8 mouse cellular contexts compared by ENCODE assay signal in the genomic region with DNA sequence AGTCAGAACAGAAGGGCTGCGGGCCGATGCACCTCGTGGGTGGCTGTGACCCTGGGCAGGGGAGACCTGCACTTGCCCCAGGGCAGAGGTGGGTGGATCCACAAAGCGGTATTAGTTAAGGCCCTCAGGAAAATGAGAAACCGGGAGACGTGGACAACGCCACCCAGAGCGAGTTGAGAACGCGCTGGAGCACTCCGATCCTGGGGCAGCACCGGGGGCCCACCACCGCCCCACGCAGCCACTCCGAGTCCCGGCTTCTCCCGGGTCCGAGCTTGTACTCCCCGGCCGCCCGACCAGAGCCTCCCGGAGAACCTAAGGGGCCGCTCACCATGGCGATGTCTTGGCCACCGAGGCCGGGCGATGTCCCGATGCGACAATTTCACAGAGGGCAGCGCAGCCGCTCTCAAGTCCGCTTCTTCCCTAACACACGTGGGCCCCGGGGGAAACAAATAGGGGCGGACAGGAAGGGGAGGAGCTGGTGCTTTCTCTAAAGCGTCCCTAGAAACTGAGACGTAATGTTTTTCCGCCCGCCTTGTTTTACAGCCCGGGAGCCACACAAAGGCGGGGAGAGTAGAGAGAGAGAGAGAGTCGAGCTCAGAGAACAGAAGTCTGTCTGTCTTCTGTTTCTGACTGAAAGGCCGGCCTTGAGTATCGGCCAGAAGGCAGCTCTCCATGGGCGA. TPM values are rescaled to one million over a fixed set of nuclear protein-coding genes. Genes with fewer than 3 reads are reported as not detected.
DNase-seq lines count a peak whose midpoint lies in the region; ATAC-seq and TF ChIP-seq lines count a peak whose summit lies in the region.

A gene (minus strand): TSS at position 447 of the 680 bp plus-strand sequence.

- intact Hi-C loops in heart, postnatal 36 days (cut with DNase I): no loop called here

- peak within 1 kb of the TSS; percentile 84 for H3K4me3 ChIP-seq in ES-E14 (ENCODE audit: insufficient read depth in 1 of 2, low read depth in 1 of 2, low read length in 2 of 2, poor library complexity in 1 of 2, severe bottlenecking in 1 of 2)
- H3K4me3 ChIP-seq in forebrain, embryonic 16.5 days (replicated peaks; ENCODE audit: low read length): peak within 1 kb of the TSS; percentile 96
- peak within 1 kb of the TSS; percentile 83 for H3K4me3 ChIP-seq in layer of hippocampus, adult 2 months
- peak within 1 kb of the TSS; percentile 86 for H3K4me3 ChIP-seq in lung, embryonic 14.5 days (ENCODE audit: low read depth, low read length)
- H3K4me3 ChIP-seq in olfactory bulb, adult 2 months (ENCODE audit: insufficient read depth, low read depth, low read length): peak within 1 kb of the TSS; percentile 92
- peak within 1 kb of the TSS; percentile 95 for H3K4me3 ChIP-seq in thymus, adult 2 months (ENCODE audit: control insufficient read depth, insufficient read depth, low read length)

- DNase-seq in ES-E14 (ENCODE audit: low read depth, low spot score): peak; percentile 79
- DNase-seq in cerebellum, adult 11-12 months: peak; percentile 73
- DNase-seq in heart, postnatal 36 days: peak; percentile 81 to 84
- DNase-seq in layer of hippocampus, adult 2 months (ENCODE audit: low spot score in 2 of 2): peak; percentile 79 to 85
- peak; percentile 91 for DNase-seq in lung, embryonic 14.5 days
- peak; percentile 69 for DNase-seq in thymus, adult 2 months

- H3K4me1 ChIP-seq in ES-E14 (ENCODE audit: control insufficient read depth in 2 of 2, insufficient read depth in 2 of 2, low read length in 2 of 2, poor library complexity in 1 of 2): peaks cover 0 to 2% of the 10 kb centered on the region in 2 experiments; a peak in 2 of 4 replicates
- peaks cover 7% of the 10 kb centered on the region for H3K4me1 ChIP-seq in forebrain, embryonic 16.5 days (replicated peaks; ENCODE audit: control insufficient read depth, insufficient read depth, low read length)
- H3K4me1 ChIP-seq in lung, embryonic 14.5 days (ENCODE audit: insufficient read depth): no peaks in the 10 kb centered on the region
- no peaks in the 10 kb centered on the region for H3K4me1 ChIP-seq in olfactory bulb, adult 2 months (ENCODE audit: control insufficient read depth, insufficient read depth, low read length)
- H3K4me1 ChIP-seq in thymus, adult 2 months (replicated peaks; ENCODE audit: control insufficient read depth, insufficient read depth, low read length): 0 out of 2 replicates have a peak, but pooled peaks cover 2% of the 10 kb centered on the region

- peak within 1 kb of the TSS; percentile 75 for H3K4me2 ChIP-seq in forebrain, embryonic 16.5 days (ENCODE audit: low read length)
- peak within 1 kb of the TSS; percentile 71 for H3K4me2 ChIP-seq in lung, embryonic 14.5 days

- in situ Hi-C loops in ES-E14 (cut with MboI; ENCODE audit: low sequenced_read_pairs in 2 of 2, unreplicated experiment in 2 of 2): no loop called here

- no peaks in the 10 kb centered on the region for H3K9me3 ChIP-seq in ES-E14 (ENCODE audit: control insufficient read depth, insufficient read depth, low read depth, low read length)
- no peaks in the 10 kb centered on the region for H3K9me3 ChIP-seq in forebrain, embryonic 16.5 days (ENCODE audit: control insufficient read depth, low read length)
- no peaks in the 10 kb centered on the region for H3K9me3 ChIP-seq in lung, embryonic 14.5 days (ENCODE audit: low read depth, low read length)

- no peaks in the 10 kb centered on the region for H3K27me3 ChIP-seq in forebrain, embryonic 16.5 days (replicated peaks; ENCODE audit: control insufficient read depth, insufficient read depth, low read length)
- H3K27me3 ChIP-seq in lung, embryonic 14.5 days (ENCODE audit: insufficient read depth, low read length): no peaks in the 10 kb centered on the region
- no peaks in the 10 kb centered on the region for H3K27me3 ChIP-seq in thymus, adult 2 months (ENCODE audit: control insufficient read depth, insufficient read depth, low read length)

- ATAC-seq in forebrain, embryonic 16.5 days: peak; percentile 98
- ATAC-seq in lung, embryonic 14.5 days (ENCODE audit: insufficient read depth): peak; percentile 96

- TF ChIP-seq CTCF in layer of hippocampus, adult 2 months (conservative IDR thresholded peaks at IDR 0.05): no peak
- TF ChIP-seq CTCF in lung, embryonic 14.5 days (IDR thresholded peaks at IDR 0.05; ENCODE audit: low read depth): no peak
- no peak for TF ChIP-seq CTCF in olfactory bulb, adult 2 months (IDR thresholded peaks at IDR 0.05; ENCODE audit: insufficient read depth, low read depth, low read length)
- TF ChIP-seq CTCF in thymus, adult 2 months (IDR thresholded peaks at IDR 0.05; ENCODE audit: borderline replicate concordance, control insufficient read depth, extremely low read depth, insufficient read depth, low read length, poor library complexity): no peak

- no peak; the same call in 1 of the 2 replicates for TF ChIP-seq POLR2A in olfactory bulb, adult 2 months (IDR thresholded peaks at IDR 0.05; ENCODE audit: insufficient read depth, low read depth, low read length)
- no peak; the same call in 1 of the 2 replicates for TF ChIP-seq POLR2A in thymus, adult 2 months (IDR thresholded peaks at IDR 0.05; ENCODE audit: control insufficient read depth, extremely low read depth, insufficient read depth, low read length, poor library complexity)

- peaks cover 18% of the 10 kb centered on the region for H3K36me3 ChIP-seq in ES-E14 (ENCODE audit: control insufficient read depth, insufficient read depth, low read length, poor library complexity, severe bottlenecking)
- H3K36me3 ChIP-seq in forebrain, embryonic 16.5 days (ENCODE audit: control insufficient read depth, insufficient read depth): peaks cover 5% of the 10 kb centered on the region; the same call in 1 of the 2 replicates
- H3K36me3 ChIP-seq in lung, embryonic 14.5 days (ENCODE audit: insufficient read depth): peaks cover 20% of the 10 kb centered on the region
- no peaks in the 10 kb centered on the region for H3K36me3 ChIP-seq in thymus, adult 2 months (ENCODE audit: control insufficient read depth, insufficient read depth, low read length)

- under 1% methylated on average over 45 of the region's 45 CpGs for whole genome bisulfite sequencing in forebrain, embryonic 16.5 days
- whole genome bisulfite sequencing in lung, embryonic 14.5 days: under 1% methylated on average over 45 of the region's 45 CpGs
- WGBS in olfactory bulb, adult 2 months: under 1% methylated on average over 45 of the region's 45 CpGs
- WGBS in thymus, adult 2 months: under 1% methylated on average over 45 of the region's 45 CpGs

- peak within 1 kb of the TSS; percentile 90 for H3K9ac ChIP-seq in ES-E14 (ENCODE audit: insufficient read depth, low read depth, low read length, poor library complexity, severe bottlenecking)
- peak within 1 kb of the TSS; percentile 89 for H3K9ac ChIP-seq in forebrain, embryonic 16.5 days (replicated peaks; ENCODE audit: low read depth, low read length)
- H3K9ac ChIP-seq in lung, embryonic 14.5 days: peak within 1 kb of the TSS; percentile 86

- no peak within 1 kb of the TSS; the same call in 1 of the 2 replicates for H3K27ac ChIP-seq in ES-E14 (ENCODE audit: insufficient read depth, low read depth, low read length, poor library complexity, severe bottlenecking)
- H3K27ac ChIP-seq in forebrain, embryonic 16.5 days (ENCODE audit: low read length): peak within 1 kb of the TSS; percentile 78
- H3K27ac ChIP-seq in layer of hippocampus, adult 2 months: peak within 1 kb of the TSS; percentile 89
- H3K27ac ChIP-seq in lung, embryonic 14.5 days (ENCODE audit: low read depth): peak within 1 kb of the TSS; percentile 42; the same call in 1 of the 2 replicates
- no peak within 1 kb of the TSS for H3K27ac ChIP-seq in olfactory bulb, adult 2 months (ENCODE audit: insufficient read depth, low read depth, low read length)
- H3K27ac ChIP-seq in thymus, adult 2 months (ENCODE audit: control insufficient read depth, insufficient read depth, low read length): no peak within 1 kb of the TSS

TF ChIP-seq in ES-E14, 5 proteins besides CTCF, POLR2A, EP300 and RAD21:
- TF ChIP-seq HCFC1 (IDR thresholded peaks at IDR 0.05; ENCODE audit: borderline replicate concordance, insufficient read depth, low read length): peak; percentile 87
- TF ChIP-seq ZC3H11A (IDR thresholded peaks at IDR 0.05; ENCODE audit: borderline replicate concordance, low read depth, low read length): 0 out of 2 replicates have a peak, but pooled peaks have one; percentile 8
- TF ChIP-seq MAFK (IDR thresholded peaks at IDR 0.05; ENCODE audit: insufficient read depth, low read depth, low read length): no peak
- TF ChIP-seq ZNF384 (IDR thresholded peaks at IDR 0.05; ENCODE audit: low read depth, low read length): no peak
- TF ChIP-seq CHD2 (IDR thresholded peaks at IDR 0.05; ENCODE audit: low read depth, low read length): peak; percentile 44; the same call in 1 of the 2 replicates

RNA-seq across cellular contexts. Expression of the gene that starts here (rescaled TPM):
- 47.4 and 48.0 TPM in 2 replicates for total RNA-seq in ES-E14 (2012; rRNA removed)
- polyA plus RNA-seq in forebrain, embryonic 16.5 days (2015; fragmentation: Nextera tagmentation; extraction: Ambion mirVana): 12.7 TPM in 2 replicates
- 1 to 10 TPM; 4.1 to 4.2 TPM for total RNA-seq in heart, postnatal 36 days (2021)
- total RNA-seq in layer of hippocampus, adult 2 months (2021): 10 to 100 TPM; 10.9 to 11.4 TPM
- 13.9 and 14.5 TPM in 2 replicates for polyA plus RNA-seq in lung, embryonic 14.5 days (2014; fragmentation: Nextera tagmentation; extraction: Ambion mirVana)
- polyA plus RNA-seq in olfactory bulb, adult 2 months (2012; ENCODE audit: insufficient read depth, insufficient read length, low replicate concordance, missing spikeins): not detected in 2 replicates
- 2.4 and 2.5 TPM in 2 replicates for polyA plus RNA-seq in thymus, adult 2 months (2012; rRNA removed)

Comparison
In these comparisons a context has a peak if more than half of its experiments do, and no peak if none do; other contexts are left out.
1. H3K27ac ChIP-seq: peak in forebrain, embryonic 16.5 days (single experiment), layer of hippocampus, adult 2 months (single experiment) and lung, embryonic 14.5 days (single experiment); none in ES-E14 (single experiment), olfactory bulb, adult 2 months (single experiment) and thymus, adult 2 months (single experiment).
2. Peak in every context shown above with its lines, with median percentiles within 50 percentile points of each other: DNase-seq, H3K4me3 ChIP-seq and H3K9ac ChIP-seq.